Mouse (Mus musculus): ENCODE data around the gene Nemf.

- TF ChIP-seq POLR2A (IDR thresholded peaks at IDR 0.05; ENCODE audit: borderline replicate concordance, low read depth, low read length) (no peak), CTCF (IDR thresholded peaks at IDR 0.05; ENCODE audit: low read depth, low read length) (no peak)
Observed at GRCm38 (mm10) chr12:69300391-69300790, 56.6 kb downstream of the Nemf start.
